Mouse (Mus musculus) lung, adult 2 months (tissue): ENCODE data around the gene Fam198b.

ENCODE experiments used
- CTCF ChIP-seq: fragments of 200-500 bp; IDR thresholded peaks from 2 replicates; pipeline ENCODE4 v1.5.1; 2011; ENCODE audit warnings: mild to moderate bottlenecking, low read length, control low read depth; ENCODE audit not compliant: insufficient read depth
- POLR2A ChIP-seq: fragments of 200-500 bp; IDR thresholded peaks from 2 replicates; pipeline ENCODE4 v1.6.1; 2011; ENCODE audit warnings: low read depth, mild to moderate bottlenecking, control low read depth, low read length, borderline replicate concordance; ENCODE audit errors: extremely low read depth

DNA sequence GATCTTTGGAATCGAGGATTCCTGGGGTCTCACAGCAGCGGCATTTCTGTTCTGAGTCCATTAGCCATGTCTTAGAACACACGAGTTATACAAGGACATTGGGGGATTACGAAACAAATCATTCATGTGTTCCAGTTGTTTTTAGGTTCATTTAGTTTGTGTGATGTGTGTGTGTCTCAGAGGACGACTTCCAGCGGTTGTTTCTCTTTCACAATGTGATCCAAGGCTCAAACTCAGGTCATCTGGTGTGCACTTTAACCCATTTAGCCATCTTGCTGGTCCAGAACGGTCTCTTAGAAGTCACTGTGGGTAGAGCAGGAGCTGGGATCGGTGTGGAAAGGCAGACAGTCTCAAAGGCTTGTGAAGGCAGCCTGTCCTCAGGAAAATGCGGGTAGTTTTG is 15.6 kb downstream of the Fam198b start:
- TF ChIP-seq POLR2A, result no peak
- no peak for TF ChIP-seq CTCF
